Mouse (Mus musculus): ENCODE results near the gene Spdye4b. TPM values are rescaled to one million over a fixed set of nuclear protein-coding genes. Genes with fewer than 3 reads are reported as not detected.

Gene Spdye4b
- polyA plus RNA-seq, 1 experiment from 2014 or later = not detected

- peaks cover 5% of the 10 kb centered on the region for H3K9me3 ChIP-seq (ENCODE audit: low read length)
- no peaks in the 10 kb centered on the region for H3K4me1 ChIP-seq (ENCODE audit: insufficient read depth)
- H3K4me2 ChIP-seq (ENCODE audit: low read depth, low read length) = no peak overlapping the region
- DNase-seq (no peak), ATAC-seq (no peak)
- H3K36me3 ChIP-seq (replicated peaks; ENCODE audit: insufficient read depth, low read length) = no peaks in the 10 kb centered on the region
- no peaks in the 10 kb centered on the region for H3K27me3 ChIP-seq (ENCODE audit: insufficient read depth, low read length)
- H3K4me3 ChIP-seq (ENCODE audit: low read depth, low read length) = no peak overlapping the region
- WGBS (ENCODE audit: insufficient replicate concordance) = 66% methylated on average over 5 of the region's 5 CpGs
- TF ChIP-seq CTCF (IDR thresholded peaks at IDR 0.05; ENCODE audit: low read depth) (no peak), EP300 (IDR thresholded peaks at IDR 0.05; ENCODE audit: low read depth) (no peak)
- no peak overlapping the region for H3K9ac ChIP-seq (replicated peaks)
- H3K27ac ChIP-seq (ENCODE audit: low read depth) = no peak overlapping the region
These were observed 32.2 kb upstream of the Spdye4b start for GRCm38 (mm10) chr5:143148661-143149060.

GRCm38 (mm10) chr5:143149536-143149935 lies 31.3 kb upstream of the Spdye4b start:
- 72% methylated on average over 2 of the region's 2 CpGs for WGBS (ENCODE audit: insufficient replicate concordance)
- ATAC-seq (no peak), DNase-seq (no peak)
- TF ChIP-seq EP300 (IDR thresholded peaks at IDR 0.05; ENCODE audit: low read depth) (no peak), CTCF (IDR thresholded peaks at IDR 0.05; ENCODE audit: low read depth) (0 out of 2 replicates have a peak, but pooled peaks have one; percentile 21)
- no peaks in the 10 kb centered on the region for H3K4me1 ChIP-seq (ENCODE audit: insufficient read depth)
- H3K27me3 ChIP-seq (ENCODE audit: insufficient read depth, low read length) = no peaks in the 10 kb centered on the region
- peaks cover 5% of the 10 kb centered on the region for H3K9me3 ChIP-seq (ENCODE audit: low read length)
- no peak overlapping the region for H3K4me2 ChIP-seq (ENCODE audit: low read depth, low read length)
- no peaks in the 10 kb centered on the region for H3K36me3 ChIP-seq (replicated peaks; ENCODE audit: insufficient read depth, low read length)
- H3K4me3 ChIP-seq (ENCODE audit: low read depth, low read length) = no peak overlapping the region
- no peak overlapping the region for H3K9ac ChIP-seq (replicated peaks)
- no peak overlapping the region for H3K27ac ChIP-seq (ENCODE audit: low read depth)

GRCm38 (mm10) chr5:143150044-143150443 lies 30.8 kb upstream of the Spdye4b start:
- WGBS (ENCODE audit: insufficient replicate concordance) = 71% methylated on average over 2 of the region's 2 CpGs
- Histone ChIP-seq H3K27ac (ENCODE audit: low read depth) (no peak overlapping the region), H3K36me3 (replicated peaks; ENCODE audit: insufficient read depth, low read length) (no peaks in the 10 kb centered on the region), H3K4me2 (ENCODE audit: low read depth, low read length) (no peak overlapping the region), H3K4me1 (ENCODE audit: insufficient read depth) (no peaks in the 10 kb centered on the region), H3K9me3 (ENCODE audit: low read length) (peaks cover 5% of the 10 kb centered on the region), H3K27me3 (ENCODE audit: insufficient read depth, low read length) (no peaks in the 10 kb centered on the region), H3K4me3 (ENCODE audit: low read depth, low read length) (no peak overlapping the region), H3K9ac (replicated peaks) (no peak overlapping the region)
- DNase-seq (no peak), ATAC-seq (no peak)
- TF ChIP-seq EP300 (IDR thresholded peaks at IDR 0.05; ENCODE audit: low read depth) = no peak
- no peak for TF ChIP-seq CTCF (IDR thresholded peaks at IDR 0.05; ENCODE audit: low read depth)

GRCm38 (mm10) chr5:143153756-143154155 lies 27.1 kb upstream of the Spdye4b start:
- H3K27me3 ChIP-seq (ENCODE audit: insufficient read depth, low read length) = peaks cover 9% of the 10 kb centered on the region; the same call in 1 of the 2 replicates
- H3K9ac ChIP-seq (replicated peaks) = no peak overlapping the region
- DNase-seq = no peak
- H3K9me3 ChIP-seq (ENCODE audit: low read length) = peaks cover 5% of the 10 kb centered on the region
- H3K27ac ChIP-seq (ENCODE audit: low read depth) = no peak overlapping the region
- no peak overlapping the region for H3K4me3 ChIP-seq (ENCODE audit: low read depth, low read length)
- TF ChIP-seq CTCF (IDR thresholded peaks at IDR 0.05; ENCODE audit: low read depth) (no peak), EP300 (IDR thresholded peaks at IDR 0.05; ENCODE audit: low read depth) (no peak)
- H3K4me1 ChIP-seq (ENCODE audit: insufficient read depth) = no peaks in the 10 kb centered on the region
- ATAC-seq = no peak
- whole genome bisulfite sequencing (ENCODE audit: insufficient replicate concordance) = 78% methylated on average over 10 of the region's 10 CpGs
- H3K36me3 ChIP-seq (replicated peaks; ENCODE audit: insufficient read depth, low read length) = no peaks in the 10 kb centered on the region
- H3K4me2 ChIP-seq (ENCODE audit: low read depth, low read length) = no peak overlapping the region

- ATAC-seq (no peak), DNase-seq (no peak)
- H3K27me3 ChIP-seq (ENCODE audit: insufficient read depth, low read length) = peaks cover 13% of the 10 kb centered on the region
- H3K9ac ChIP-seq (replicated peaks) = no peak overlapping the region
- H3K9me3 ChIP-seq (ENCODE audit: low read length) = no peaks in the 10 kb centered on the region; the same call in 1 of the 2 replicates
- TF ChIP-seq CTCF (IDR thresholded peaks at IDR 0.05; ENCODE audit: low read depth) (no peak), EP300 (IDR thresholded peaks at IDR 0.05; ENCODE audit: low read depth) (no peak)
- H3K36me3 ChIP-seq (replicated peaks; ENCODE audit: insufficient read depth, low read length) = no peaks in the 10 kb centered on the region
- H3K4me2 ChIP-seq (ENCODE audit: low read depth, low read length) = no peak overlapping the region
- 80% methylated on average over 3 of the region's 3 CpGs for WGBS (ENCODE audit: insufficient replicate concordance)
- H3K27ac ChIP-seq (ENCODE audit: low read depth) = no peak overlapping the region
- no peak overlapping the region for H3K4me3 ChIP-seq (ENCODE audit: low read depth, low read length)
- no peaks in the 10 kb centered on the region for H3K4me1 ChIP-seq (ENCODE audit: insufficient read depth)
These were observed 25.3 kb upstream of the Spdye4b start for GRCm38 (mm10) chr5:143155534-143155933.

- ATAC-seq (peak; percentile 29; the same call in 1 of the 2 replicates), DNase-seq (peak; percentile 40)
- Histone ChIP-seq H3K9me3 (ENCODE audit: low read length) (no peaks in the 10 kb centered on the region), H3K36me3 (replicated peaks; ENCODE audit: insufficient read depth, low read length) (no peaks in the 10 kb centered on the region), H3K4me1 (ENCODE audit: insufficient read depth) (peaks cover 6% of the 10 kb centered on the region), H3K27me3 (ENCODE audit: insufficient read depth, low read length) (no peaks in the 10 kb centered on the region), H3K9ac (replicated peaks) (no peak overlapping the region), H3K4me3 (ENCODE audit: low read depth, low read length) (no peak overlapping the region), H3K4me2 (ENCODE audit: low read depth, low read length) (peak overlapping the region; percentile 53), H3K27ac (ENCODE audit: low read depth) (no peak overlapping the region)
- TF ChIP-seq CTCF (IDR thresholded peaks at IDR 0.05; ENCODE audit: low read depth) = no peak
- TF ChIP-seq EP300 (IDR thresholded peaks at IDR 0.05; ENCODE audit: low read depth) = no peak
- 19% methylated on average over 18 of the region's 18 CpGs for WGBS (ENCODE audit: insufficient replicate concordance)
These were observed 15.2 kb upstream of the Spdye4b start for GRCm38 (mm10) chr5:143165508-143166070.

All from liver, postnatal 0 days (tissue).